Mouse (Mus musculus) thymus, postnatal 4 days (tissue): Measurements from ENCODE around the gene Yaf2.

Experiments used
- DNase-seq: peaks from one replicate; pipeline ENCODE4 v3.0.0; 2021

Gene Yaf2

DNA sequence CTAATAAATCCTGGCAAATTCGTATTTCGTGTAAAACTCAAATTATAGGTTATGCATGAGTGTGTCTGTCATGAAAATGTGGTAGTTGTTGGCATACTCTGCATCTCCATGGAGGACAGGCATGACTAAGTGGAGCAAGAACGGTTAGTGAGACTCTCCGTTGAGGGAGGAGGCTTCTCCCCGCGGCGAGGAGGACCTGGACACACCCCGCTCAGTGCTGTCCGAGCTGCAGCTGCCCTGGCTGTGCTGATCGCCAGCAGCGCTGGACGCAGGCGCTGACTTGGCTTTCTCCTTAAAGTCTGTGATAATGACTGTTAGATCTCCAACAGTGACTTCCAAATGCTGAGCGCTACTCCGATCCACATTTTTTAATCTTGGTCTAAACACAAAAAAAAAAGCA, 51.5 kb downstream of the Yaf2 start:
- DNase-seq, result no peak

DNA sequence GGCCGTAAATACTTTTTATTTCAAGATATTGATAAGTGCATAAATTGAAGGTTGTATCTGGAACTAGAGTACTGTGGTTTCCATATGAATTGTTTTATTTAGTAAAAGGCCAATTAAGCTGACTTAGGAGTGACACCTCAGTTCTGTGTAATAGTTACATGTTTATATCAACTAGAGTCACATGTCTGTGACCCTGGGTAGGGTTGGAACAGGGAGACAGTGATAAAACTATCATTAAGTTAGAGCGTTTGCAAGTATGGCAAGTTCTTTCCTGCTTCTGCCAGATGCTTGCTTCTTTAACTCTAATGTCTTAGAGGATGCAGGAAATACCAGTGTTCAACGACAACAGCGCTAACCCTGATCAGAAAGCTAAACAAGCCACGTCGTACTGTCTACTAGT, 52.4 kb downstream of the Yaf2 start:
- no peak for DNase-seq

DNA sequence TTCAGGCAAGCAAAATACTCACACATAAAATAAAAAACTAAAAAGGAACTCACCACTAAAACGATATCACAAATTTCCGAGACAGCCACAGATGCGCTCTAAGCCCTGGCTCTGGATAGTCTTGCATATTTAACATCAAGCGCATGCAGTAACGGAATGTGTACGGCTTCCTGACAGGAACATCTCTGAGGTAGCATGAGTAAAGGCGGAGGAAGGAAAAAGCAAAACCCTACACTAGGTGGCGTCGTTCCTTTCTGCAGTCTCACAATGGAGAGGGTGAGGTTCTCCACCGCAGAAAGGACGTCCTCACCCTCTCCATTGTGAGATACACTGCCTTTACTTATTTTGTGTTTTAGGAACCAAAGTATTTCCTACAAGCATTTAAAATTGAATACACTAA, 53.4 kb downstream of the Yaf2 start:
- peak; percentile 54 for DNase-seq

DNA sequence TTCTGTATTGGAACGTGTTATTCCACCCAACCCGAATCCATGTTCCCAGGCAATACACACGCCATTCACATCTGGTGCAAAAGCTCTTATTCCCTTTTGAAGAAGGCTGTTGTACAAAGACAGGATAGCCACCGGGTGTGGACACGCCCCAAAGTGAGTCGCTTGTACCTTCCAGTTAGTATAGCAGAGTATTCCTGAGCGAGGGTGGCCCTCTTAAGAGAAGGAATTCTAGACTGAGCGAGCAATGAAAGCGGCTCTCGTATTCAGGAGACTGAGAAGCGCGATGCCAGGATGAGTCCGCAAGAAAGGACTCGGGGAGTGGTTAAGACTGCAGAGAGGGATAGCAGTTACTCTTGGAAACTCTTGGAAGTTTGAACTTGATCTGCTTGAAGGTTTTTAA, 60.5 kb downstream of the Yaf2 start:
- peak; percentile 18 for DNase-seq

DNA sequence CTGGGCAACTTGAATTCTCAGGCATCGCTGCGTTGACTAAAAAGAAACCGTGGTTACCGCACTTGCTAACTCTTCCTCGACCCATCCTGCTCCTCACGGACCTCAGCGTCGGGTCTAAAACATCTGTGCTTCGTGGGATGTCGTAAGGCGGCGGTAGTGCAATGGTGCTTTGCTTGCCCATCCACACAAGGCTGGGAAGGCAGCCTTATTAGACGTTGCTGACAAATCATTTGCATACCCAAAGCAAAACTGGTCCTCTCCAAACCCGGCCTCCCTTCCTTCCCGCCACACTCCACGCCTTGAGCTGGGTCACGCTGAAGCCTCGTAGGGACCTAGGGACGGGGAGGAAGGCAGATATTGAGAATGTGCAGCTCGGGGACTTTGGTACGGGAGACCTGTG, 61.1 kb downstream of the Yaf2 start:
- DNase-seq, result no peak

DNA sequence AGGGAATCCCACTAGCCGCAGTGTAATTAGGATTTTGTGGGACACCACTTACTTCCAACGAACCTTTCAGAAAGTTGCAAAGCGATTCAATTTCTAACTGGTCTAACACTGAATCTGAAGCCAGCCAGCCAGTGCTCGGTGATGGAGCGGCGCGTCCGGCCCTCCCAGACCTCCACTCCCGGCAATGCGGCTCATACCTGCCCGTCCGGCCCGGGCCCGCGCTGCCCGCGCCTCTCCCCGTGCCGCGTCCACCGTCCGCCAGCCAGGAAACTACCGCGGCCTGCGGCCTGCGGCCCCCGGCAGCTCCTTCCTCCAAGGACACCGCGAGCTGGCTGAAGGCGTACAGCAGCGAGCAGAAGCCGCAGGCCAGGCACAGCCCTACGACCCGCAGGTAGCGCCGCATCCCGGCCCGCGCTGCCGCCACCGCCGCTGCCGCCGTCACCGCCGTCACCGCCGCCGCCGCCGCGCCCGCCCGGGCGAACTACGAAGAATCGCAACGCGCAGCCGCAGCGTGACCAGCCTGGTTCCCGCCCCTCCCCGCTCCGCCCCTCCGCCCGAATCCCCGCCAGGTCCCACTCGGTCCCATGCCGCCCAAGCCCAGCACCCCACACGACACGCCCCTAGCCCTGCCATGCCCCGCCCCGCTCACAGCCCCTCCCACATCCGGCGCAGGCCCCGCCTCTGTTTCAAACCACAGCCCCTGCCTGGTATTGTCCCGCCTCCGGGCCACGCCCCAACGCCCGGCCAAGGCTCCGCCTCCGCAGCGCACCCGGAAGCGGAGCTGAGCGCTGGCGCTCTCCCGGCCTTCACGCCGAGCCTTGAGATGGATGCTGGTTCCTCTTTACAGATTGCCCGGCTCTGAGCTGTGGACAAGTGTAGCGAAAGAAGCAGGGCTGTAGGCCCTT, 61.8 kb downstream of the Yaf2 start, which contains the start of gene Gxylt1:
Gxylt1 (minus strand) TSS at position 501 of the 905 bp plus-strand sequence.
- peak; percentile 100 for DNase-seq

DNA sequence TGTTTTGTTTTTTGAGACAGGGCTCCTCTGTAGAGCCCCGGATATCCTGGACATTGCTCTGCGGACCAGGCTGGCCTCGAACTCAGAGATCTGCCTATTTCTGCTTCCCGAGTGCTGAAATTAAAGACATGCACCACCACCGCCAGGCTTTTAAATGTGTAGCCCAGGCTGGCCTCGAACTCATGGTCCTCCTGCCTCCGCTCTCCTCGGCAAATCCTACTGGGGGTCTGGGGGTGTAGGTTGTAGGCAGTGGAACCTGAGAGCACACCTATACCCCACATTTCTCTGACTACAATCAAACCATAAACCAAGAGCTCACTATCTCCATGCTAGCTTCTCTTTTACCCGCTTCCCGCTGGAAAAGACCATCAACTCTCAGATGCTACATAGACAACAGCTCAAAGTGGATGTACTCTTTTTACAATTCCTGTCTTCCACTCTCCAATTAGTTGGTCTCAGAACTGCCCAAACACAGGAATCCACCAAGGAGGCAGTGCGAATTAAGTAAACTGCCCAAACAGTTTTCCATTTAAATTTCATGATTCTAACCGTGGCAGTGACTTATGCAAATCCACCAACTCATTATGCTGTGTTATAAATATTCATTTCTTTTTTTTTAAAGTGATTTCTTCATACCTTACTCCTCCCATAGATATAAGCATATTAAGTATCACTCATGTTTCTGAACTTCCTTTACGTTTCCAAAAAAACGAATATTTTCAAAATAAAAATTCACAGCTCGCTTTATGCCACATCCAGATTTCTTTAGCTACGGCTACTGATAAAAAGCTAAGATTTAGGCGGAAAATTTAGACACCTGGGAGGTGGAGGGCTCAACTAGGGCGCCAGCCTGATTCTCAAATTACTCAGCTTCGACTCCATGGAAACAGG, 62.7 kb downstream of the Yaf2 start:
- DNase-seq, result no peak

DNA sequence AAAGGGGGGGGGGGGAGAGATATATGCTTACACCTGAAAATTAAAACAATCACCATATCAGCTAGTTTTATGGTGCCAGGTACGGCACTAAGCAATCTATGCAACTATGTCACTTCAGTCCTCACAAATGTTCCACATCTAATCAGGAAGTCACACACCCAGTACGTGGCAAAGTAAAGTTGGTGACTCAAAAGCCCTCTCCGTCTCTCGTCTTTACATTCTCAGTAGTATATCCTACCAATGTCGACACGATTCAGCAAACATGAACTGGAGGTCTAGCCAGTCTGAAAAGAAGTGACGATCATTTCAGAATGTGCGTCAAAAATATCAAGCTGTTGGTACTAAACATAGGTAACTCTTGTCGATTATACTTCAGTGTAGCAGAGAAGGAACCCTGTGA, 63.8 kb downstream of the Yaf2 start:
- no peak for DNase-seq

DNA sequence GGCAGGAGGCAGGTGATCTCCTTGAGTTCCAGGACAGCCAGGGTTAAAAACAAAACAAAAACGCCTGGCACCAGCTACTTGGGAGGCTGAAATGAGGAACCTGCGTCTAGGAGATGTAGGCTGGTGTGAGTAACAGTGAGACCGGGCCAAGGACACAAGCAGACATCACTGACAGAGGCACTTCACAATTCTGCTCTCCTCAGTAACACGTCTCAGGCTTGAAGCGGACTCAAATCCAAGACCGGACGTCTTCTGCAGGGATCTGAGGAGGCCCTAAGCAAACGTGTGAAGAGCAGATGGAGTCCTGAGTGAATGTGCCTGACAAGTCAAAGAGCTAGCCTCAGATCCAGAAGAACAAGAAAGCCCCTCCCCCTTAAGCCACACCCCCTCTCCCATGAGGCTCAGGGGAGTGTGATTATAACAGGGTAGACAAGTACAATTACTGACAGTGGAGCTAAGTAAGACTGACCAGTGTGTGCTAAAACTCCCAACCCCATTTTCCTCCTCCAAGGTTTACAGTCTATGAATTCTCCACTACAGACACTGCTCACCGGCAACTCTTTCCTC, 66.4 kb downstream of the Yaf2 start:
- peak; percentile 36 for DNase-seq

DNA sequence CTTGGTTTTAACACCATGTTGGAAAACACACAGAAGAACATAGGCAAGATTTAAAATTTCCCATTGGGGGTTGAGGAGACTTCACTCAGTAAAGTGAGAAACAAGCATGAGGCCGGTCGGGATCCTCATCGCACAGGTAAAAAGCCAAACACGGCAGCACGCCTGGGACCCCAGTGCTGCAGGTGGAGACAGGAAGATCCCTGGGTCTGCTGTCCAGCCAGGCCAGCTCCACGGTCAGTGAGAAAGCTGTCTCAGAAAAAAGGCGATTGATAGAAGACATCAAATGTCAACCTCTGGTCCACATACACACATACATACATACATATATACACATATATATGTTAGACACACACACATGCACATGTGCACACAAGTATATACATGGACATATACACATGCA, 67.2 kb downstream of the Yaf2 start:
- no peak for DNase-seq

DNA sequence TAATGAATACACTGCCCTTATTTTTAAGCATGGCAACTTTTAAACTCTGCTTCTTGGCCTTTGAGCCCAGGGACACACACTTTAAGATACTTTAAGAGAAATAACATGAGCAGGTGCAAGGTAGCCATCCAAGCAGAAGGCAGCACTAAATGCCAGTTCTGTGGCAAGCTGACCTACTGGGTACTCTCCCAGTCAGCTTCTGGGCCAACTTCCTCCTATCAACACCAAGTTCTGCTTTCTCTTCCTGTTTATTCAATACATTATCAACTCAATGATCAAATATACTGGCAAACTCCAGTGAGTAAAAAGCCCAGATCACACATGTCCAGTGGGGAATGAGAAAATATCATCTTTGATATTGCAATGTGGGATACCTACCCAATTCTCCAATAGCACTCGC, 68.7 kb downstream of the Yaf2 start:
- DNase-seq, result no peak

DNA sequence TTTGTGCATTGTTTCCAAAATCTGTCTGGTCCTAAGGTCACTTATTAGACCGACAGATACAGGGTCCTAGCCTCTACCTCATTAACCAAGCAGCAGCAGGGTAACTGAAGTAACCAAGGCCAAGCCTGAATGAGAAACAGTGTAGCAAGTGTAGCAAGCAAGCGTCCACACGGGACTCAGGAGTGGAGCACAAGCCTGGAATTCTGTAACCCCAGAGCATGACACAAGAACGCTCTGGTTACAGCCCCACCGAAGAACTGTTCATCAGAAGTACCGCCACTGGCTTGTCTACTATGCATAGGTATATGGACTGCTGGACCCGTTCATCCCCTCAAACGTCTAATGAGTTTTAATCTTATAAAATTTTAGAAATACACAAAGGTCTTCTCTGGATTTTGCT, 69.3 kb downstream of the Yaf2 start:
- no peak for DNase-seq

DNA sequence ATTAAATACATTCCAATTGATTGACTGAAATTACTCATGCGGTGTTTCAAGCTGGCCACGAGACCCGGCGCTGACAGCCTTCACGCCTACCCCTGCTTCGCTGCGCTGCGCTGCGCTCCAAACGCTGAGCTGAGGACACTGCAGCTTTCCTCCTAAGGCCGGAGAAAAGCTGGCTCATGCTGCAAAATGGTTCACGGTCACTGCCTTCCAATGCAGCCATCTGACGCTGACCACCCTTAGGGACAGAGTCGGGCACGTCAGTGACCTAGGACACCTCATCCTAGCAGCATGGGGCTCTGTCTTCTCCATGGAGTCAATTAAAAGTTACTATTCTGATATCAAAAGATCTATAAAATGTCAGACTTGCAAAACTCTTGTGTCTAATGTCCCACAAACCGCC, 70.4 kb downstream of the Yaf2 start:
- DNase-seq, result no peak

DNA sequence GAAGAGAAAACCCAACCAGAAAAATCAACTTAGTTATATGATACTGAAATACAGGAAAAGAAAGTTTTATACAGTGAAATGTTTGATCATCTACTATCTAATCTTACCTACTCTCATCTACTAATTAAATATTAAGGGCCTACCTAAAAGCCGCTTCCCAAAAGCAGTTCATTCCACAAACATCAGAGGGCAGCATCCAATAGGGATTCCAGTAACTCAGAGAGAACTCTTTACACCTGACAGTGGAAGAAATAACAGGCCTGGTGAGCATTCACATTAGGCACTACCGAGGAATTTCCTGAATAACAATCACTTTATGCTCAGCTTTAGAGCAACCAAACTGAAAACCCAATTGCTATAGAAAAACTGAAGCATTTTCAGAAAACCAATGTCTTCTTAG, 71.0 kb downstream of the Yaf2 start:
- peak; percentile 66 for DNase-seq

DNA sequence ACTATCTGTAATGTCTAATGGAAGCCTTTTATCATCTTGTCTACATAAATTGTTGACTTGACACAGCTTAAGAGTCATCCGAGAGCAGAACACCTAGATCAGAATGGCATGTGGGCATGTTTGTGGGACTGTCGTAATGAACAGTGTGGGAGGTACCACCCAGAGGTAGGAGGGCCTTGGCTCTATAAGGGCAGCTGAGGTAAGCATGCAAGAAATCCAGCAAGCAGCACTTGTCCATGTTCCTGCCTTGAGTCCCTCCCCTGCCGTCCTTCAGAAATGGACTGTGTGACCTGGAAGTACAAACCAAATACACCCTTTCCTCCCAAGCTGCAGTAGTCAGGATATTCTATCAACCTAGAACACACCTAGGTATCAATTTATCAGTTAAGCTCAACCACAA, 71.5 kb downstream of the Yaf2 start:
- no peak for DNase-seq

DNA sequence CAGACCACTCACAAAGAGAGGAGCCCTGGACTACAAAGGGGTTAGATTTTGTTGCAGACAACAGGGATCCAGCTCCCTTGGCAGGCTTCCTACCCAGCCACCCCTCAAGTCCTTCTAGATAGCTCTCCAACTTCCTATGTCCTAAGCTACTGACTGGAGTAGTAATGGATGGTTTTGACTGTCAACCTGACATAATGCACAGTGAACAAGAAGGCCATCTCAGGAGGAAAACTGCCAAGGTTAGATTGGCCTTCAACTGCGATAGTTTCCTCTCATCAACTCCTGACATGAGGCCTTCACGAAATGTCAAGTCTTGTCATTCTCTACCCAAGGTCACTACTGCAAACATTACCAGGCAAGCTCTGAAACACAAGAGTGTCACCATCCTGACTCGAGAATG, 72.5 kb downstream of the Yaf2 start:
- no peak for DNase-seq

DNA sequence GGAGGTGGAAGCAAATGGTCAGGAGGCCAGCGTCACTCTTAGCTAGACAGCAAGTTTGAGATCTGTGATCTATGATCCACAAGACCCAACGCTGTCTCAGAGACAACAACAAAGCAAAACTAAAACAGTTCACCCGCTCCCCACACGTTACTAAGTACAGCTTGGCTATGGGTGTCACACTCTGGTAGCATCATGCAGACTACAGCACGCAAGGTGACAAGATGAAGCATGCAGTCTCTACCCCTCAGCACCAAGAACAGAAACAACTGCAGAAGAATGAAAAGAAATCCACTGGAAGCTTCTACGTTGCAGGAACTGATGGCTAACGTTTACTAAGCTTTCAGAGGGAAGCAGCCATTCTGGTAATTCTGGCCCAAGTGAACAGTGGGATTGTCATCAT, 73.2 kb downstream of the Yaf2 start:
- no peak for DNase-seq

DNA sequence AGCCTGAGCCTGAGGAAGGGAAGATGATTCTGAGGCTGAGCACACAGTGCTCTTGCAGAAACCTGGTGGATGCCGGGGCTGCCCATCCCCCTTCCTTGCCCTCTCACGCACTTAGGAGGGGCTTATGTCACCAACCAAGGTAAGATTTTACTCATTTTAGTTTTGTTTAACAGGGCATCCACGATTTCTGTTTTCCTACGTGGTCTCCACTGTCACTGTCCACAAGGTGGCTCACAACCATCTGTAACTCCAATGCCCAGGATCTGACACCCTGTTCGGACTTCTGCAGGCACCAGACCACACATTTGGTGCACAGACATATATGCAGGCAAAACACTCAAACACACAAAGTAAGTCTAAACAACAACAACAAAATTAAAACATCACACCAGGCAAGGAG, 73.9 kb downstream of the Yaf2 start:
- DNase-seq, result no peak

DNA sequence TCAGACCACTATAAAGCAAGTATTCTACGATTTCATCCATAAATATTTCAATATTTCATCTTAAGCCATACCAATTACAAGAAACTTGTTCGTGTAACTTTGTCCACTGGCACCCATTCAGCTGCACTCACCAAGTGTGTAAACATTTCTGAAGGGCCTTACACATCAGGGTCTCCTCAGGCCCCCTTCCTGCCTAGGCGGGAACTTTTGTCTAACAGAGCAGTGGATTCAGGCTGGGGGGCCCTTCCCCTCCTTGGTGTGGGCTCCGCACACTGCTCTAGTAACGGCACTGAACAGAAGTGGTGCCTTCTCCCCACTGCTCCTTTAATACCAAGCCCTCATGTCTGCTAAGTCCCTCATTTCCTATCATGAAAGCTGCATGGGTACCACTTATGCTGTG, 74.5 kb downstream of the Yaf2 start:
- no peak for DNase-seq

DNA sequence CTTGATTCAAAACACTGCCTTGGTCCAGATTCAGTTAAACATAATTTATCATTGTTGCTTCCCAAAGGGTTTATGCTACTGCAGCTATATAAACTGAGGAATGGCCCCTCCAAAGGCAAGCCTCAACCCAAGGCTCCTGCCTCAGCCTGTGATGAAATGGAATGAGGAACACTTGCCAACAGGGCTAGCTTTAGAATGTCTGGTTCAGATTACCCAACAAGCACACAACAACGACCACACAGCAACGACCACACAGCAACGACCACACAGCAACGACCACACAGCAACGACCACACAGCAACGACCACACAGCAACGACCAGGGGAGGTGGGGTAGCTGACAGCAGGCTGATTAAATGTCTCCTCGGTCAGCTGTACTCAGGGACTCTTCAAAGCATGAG, 76.8 kb downstream of the Yaf2 start:
- DNase-seq, result no peak

DNA sequence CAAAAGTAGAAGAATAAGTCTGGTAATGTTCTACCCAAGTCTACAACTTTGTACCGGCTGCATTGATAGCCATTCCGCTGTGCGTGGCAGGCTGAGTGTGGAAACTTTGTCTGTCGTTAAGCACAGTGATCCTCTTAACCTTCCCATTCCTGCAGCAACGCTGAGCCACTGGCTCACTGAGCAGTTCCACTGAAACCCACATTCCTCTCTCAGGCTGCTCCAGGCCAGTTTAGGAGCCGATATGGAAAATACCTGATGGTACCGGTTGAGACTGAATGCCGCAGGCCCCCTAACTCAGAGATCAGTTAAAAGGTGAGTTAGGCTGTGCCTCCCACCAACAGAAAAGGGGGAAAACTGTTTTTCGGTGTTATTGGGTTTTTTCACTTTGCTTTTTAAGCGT, 81.4 kb downstream of the Yaf2 start:
- no peak for DNase-seq

DNA sequence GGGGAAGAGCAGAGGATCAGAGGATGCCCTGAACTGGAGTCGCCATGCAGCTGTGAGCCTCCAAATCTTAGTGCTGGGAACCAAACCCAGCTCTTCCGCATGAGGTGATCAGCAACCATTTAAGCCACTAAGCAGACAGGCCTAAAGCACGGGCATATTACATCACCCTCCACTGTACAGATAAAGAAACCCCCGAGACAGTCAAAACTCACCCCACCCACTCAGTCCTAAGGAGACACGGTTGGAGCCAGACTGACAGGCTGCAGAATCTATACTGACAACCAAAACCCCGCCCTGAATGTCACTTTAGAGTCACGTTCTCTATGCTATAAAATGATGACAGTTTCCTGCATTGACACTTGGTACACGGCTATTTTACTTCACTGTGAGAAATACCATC, 83.6 kb downstream of the Yaf2 start:
- no peak for DNase-seq

DNA sequence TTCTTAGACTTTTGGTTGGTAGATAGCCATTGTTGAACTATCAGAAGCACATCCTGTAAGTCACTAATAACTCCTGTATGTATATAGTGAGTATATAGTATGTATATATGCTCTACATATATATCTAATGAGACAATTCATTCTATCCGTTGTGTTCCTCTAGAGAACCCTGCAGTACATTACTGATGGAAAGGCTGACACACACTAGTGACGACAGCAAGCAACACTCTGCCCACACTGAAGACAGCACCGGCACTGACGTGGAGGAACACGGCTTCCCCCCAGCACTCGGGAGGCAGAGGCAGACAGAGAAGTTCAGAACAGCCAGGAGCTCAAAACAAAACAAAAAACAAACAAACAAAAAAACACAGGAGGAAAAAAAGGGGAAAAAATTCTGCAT, 84.3 kb downstream of the Yaf2 start:
- DNase-seq, result no peak
